25 mouse cellular contexts compared by ENCODE assay signal in genomic region chr10:12935575-12935974, GRCm38 (mm10).
"Had no signal": no experiment of that assay in that cellular context is flagged by ENCODE, and none has a peak within 500 bp of the region (broad histone marks: within the 10 kb centered on the region; RNA-seq: fewer than 3 reads in every experiment).

No protein-coding gene starts in this region.

- H3K4me3 ChIP-seq: gastrocnemius, adult 2 months; heart, embryonic 10.5 days; heart, embryonic 12.5 days; hindbrain, embryonic 10.5 days; hindbrain, embryonic 12.5 days; kidney, embryonic 15.5 days; limb, embryonic 13.5 days; limb, embryonic 15.5 days; liver, embryonic 12.5 days had no signal

- DNase-seq: gastrocnemius, adult 2 months; gastrocnemius, postnatal 10 days; gastrocnemius, postnatal 25 days; heart, adult 18-20 months; heart, postnatal 10 days; heart, postnatal 4 days; kidney, adult 11 months; kidney, adult 9 months; kidney, postnatal 14 days; kidney, postnatal 36 days; layer of hippocampus, adult 9-11 months; layer of hippocampus, postnatal 36 days had no signal

- H3K9ac ChIP-seq: heart, embryonic 12.5 days; hindbrain, embryonic 12.5 days; hindbrain, embryonic 14.5 days; kidney, embryonic 15.5 days; limb, embryonic 13.5 days; limb, embryonic 15.5 days; liver, embryonic 12.5 days; liver, embryonic 14.5 days had no signal

- H3K36me3 ChIP-seq: heart, embryonic 10.5 days; heart, embryonic 12.5 days; hindbrain, embryonic 10.5 days; hindbrain, embryonic 12.5 days; kidney, embryonic 15.5 days; limb, embryonic 13.5 days; limb, embryonic 15.5 days; liver, embryonic 12.5 days had no signal

- H3K4me1 ChIP-seq: hindbrain, embryonic 12.5 days; kidney, embryonic 15.5 days; limb, embryonic 15.5 days; liver, embryonic 12.5 days had no signal

- H3K27ac ChIP-seq: gastrocnemius, adult 2 months; heart, embryonic 10.5 days; hindbrain, embryonic 10.5 days; hindbrain, embryonic 12.5 days; hindbrain, embryonic 14.5 days; hindbrain, postnatal 0 days; kidney, embryonic 15.5 days; kidney, postnatal 0 days; limb, embryonic 13.5 days; limb, embryonic 15.5 days; liver, embryonic 12.5 days; liver, embryonic 14.5 days had no signal

- H3K9me3 ChIP-seq: heart, embryonic 10.5 days; heart, embryonic 12.5 days; hindbrain, embryonic 10.5 days; hindbrain, embryonic 12.5 days; kidney, embryonic 15.5 days; limb, embryonic 15.5 days; liver, embryonic 12.5 days had no signal

- ATAC-seq: hindbrain, postnatal 0 days; intestine, embryonic 16.5 days; liver, embryonic 12.5 days had no signal
